Mouse (Mus musculus) splenic B cell, adult 2 months (primary cell): ENCODE data around the gene Pdzd2.

Source experiments
- DNase-seq: peaks from one replicate; pipeline ENCODE4 v3.0.0-alpha.2; 2011; ENCODE audit warnings: low read depth, low spot score
- H3K27me3 ChIP-seq: 2 replicates; pipeline ENCODE4 v1.6.1; 2012; ENCODE audit warnings: mild to moderate bottlenecking, low read length, moderate library complexity, mixed read lengths; ENCODE audit not compliant: control insufficient read depth, poor library complexity, insufficient read depth, severe bottlenecking
- H3K36me3 ChIP-seq: 2 replicates; pipeline ENCODE4 v1.6.1; 2012; ENCODE audit warnings: mild to moderate bottlenecking, low read length, moderate library complexity, mixed read lengths; ENCODE audit not compliant: control insufficient read depth, poor library complexity, insufficient read depth, severe bottlenecking

Pdzd2 gene

GRCm38 (mm10) chr15:12334381-12334780, 405.3 kb downstream of the Pdzd2 start:
- no peak for DNase-seq
- Histone ChIP-seq H3K27me3 (no peaks in the 10 kb centered on the region), H3K36me3 (no peaks in the 10 kb centered on the region)

GRCm38 (mm10) chr15:12331300-12331699, 408.4 kb downstream of the Pdzd2 start:
- no peak for DNase-seq
- no peaks in the 10 kb centered on the region for H3K36me3 ChIP-seq
- no peaks in the 10 kb centered on the region for H3K27me3 ChIP-seq

- Histone ChIP-seq H3K36me3 (no peaks in the 10 kb centered on the region; the same call in 1 of the 2 replicates), H3K27me3 (no peaks in the 10 kb centered on the region)
- DNase-seq: no peak
Observed at GRCm38 (mm10) chr15:12330892-12331291, 408.8 kb downstream of the Pdzd2 start.

- Histone ChIP-seq H3K36me3 (no peaks in the 10 kb centered on the region; the same call in 1 of the 2 replicates), H3K27me3 (no peaks in the 10 kb centered on the region)
- no peak for DNase-seq
Observed at GRCm38 (mm10) chr15:12330389-12330788, 409.3 kb downstream of the Pdzd2 start.

GRCm38 (mm10) chr15:12324326-12324725, 415.4 kb downstream of the Pdzd2 start:
- H3K36me3 ChIP-seq: no peaks in the 10 kb centered on the region; the same call in 1 of the 2 replicates
- H3K27me3 ChIP-seq: no peaks in the 10 kb centered on the region
- no peak for DNase-seq

- Histone ChIP-seq H3K36me3 (no peaks in the 10 kb centered on the region; the same call in 1 of the 2 replicates), H3K27me3 (no peaks in the 10 kb centered on the region)
- DNase-seq: peak; percentile 26
Observed at GRCm38 (mm10) chr15:12322676-12323402, 416.9 kb downstream of the Pdzd2 start.

- peak; percentile 33 for DNase-seq
- Histone ChIP-seq H3K27me3 (no peaks in the 10 kb centered on the region), H3K36me3 (no peaks in the 10 kb centered on the region; the same call in 1 of the 2 replicates)
Observed at GRCm38 (mm10) chr15:12321788-12322621, 417.7 kb downstream of the Pdzd2 start, which contains the start of gene 1810049J17Rik. 1810049J17Rik (minus strand) TSS chr15:12321899.

- Histone ChIP-seq H3K27me3 (no peaks in the 10 kb centered on the region), H3K36me3 (no peaks in the 10 kb centered on the region; the same call in 1 of the 2 replicates)
- peak; percentile 94 for DNase-seq
Observed at GRCm38 (mm10) chr15:12321091-12321787, 418.5 kb downstream of the Pdzd2 start, which contains the start of gene Golph3. Golph3 (plus strand) TSS chr15:12321450.

GRCm38 (mm10) chr15:12320441-12321090, 419.2 kb downstream of the Pdzd2 start:
- Histone ChIP-seq H3K36me3 (no peaks in the 10 kb centered on the region), H3K27me3 (no peaks in the 10 kb centered on the region)
- no peak for DNase-seq

GRCm38 (mm10) chr15:12319889-12320288, 419.8 kb downstream of the Pdzd2 start:
- DNase-seq: no peak
- H3K36me3 ChIP-seq: no peaks in the 10 kb centered on the region
- H3K27me3 ChIP-seq: no peaks in the 10 kb centered on the region

GRCm38 (mm10) chr15:12318451-12318850, 421.3 kb downstream of the Pdzd2 start:
- DNase-seq: no peak

GRCm38 (mm10) chr15:12317290-12317689, 422.4 kb downstream of the Pdzd2 start:
- H3K27me3 ChIP-seq: no peaks in the 10 kb centered on the region
- no peaks in the 10 kb centered on the region for H3K36me3 ChIP-seq
- no peak for DNase-seq

More at GRCm38 (mm10) chr15:12318451-12318850, 421.3 kb downstream of the Pdzd2 start:
- H3K27me3 ChIP-seq: no peaks in the 10 kb centered on the region
- H3K36me3 ChIP-seq: no peaks in the 10 kb centered on the region

GRCm38 (mm10) chr15:12315996-12316395, 423.7 kb downstream of the Pdzd2 start:
- no peak for DNase-seq
- Histone ChIP-seq H3K27me3 (no peaks in the 10 kb centered on the region), H3K36me3 (no peaks in the 10 kb centered on the region)

GRCm38 (mm10) chr15:12314584-12314983, 425.1 kb downstream of the Pdzd2 start:
- no peaks in the 10 kb centered on the region for H3K27me3 ChIP-seq
- H3K36me3 ChIP-seq: no peaks in the 10 kb centered on the region
- DNase-seq: no peak
